Mouse (Mus musculus) midbrain, postnatal 0 days (tissue): Measurements from ENCODE around the gene Tyw5. TPM values are rescaled to one million over a fixed set of nuclear protein-coding genes. Genes with fewer than 3 reads are reported as not detected.
A peak's percentile ranks its signal among the peaks of the same experiment; 100 is the strongest.

Experiments used
- ATAC-seq: fragments of 200-750 bp; cut with Nextera tagmentation; 2 replicates; pipeline ENCODE4 v1.8.0; 2017; ENCODE audit warnings: moderate number of reproducible peaks, mild to moderate bottlenecking, moderate TSS enrichment, moderate library complexity; ENCODE audit not compliant: low FRiP score
- DNase-seq: peaks from one replicate; pipeline ENCODE4 v3.0.0-alpha.2; 2015; ENCODE audit warnings: low spot score
- H3K27ac ChIP-seq: fragments of 300-500 bp; sonication (generic); 2 replicates; pipeline ENCODE4 v1.5.1; 2014; ENCODE audit warnings: low read depth, mild to moderate bottlenecking, low read length, mixed read lengths
- H3K27me3 ChIP-seq: fragments of 300-500 bp; sonication (generic); 2 replicates; pipeline ENCODE4 v1.6.1; 2014; ENCODE audit warnings: low read length, control low read depth, mixed read lengths; ENCODE audit not compliant: insufficient read depth
- H3K36me3 ChIP-seq: fragments of 300-500 bp; sonication (generic); 2 replicates; pipeline ENCODE4 v1.6.1; 2014; ENCODE audit warnings: low read length, control low read depth, mixed read lengths; ENCODE audit not compliant: insufficient read depth
- H3K4me1 ChIP-seq: fragments of 300-500 bp; sonication (generic); 2 replicates; pipeline ENCODE4 v1.6.1; 2014; ENCODE audit warnings: mild to moderate bottlenecking, control low read depth, antibody characterized with exemption, low read length, mixed read lengths; ENCODE audit not compliant: insufficient read depth
- H3K4me2 ChIP-seq: fragments of 300-500 bp; sonication (generic); 2 replicates; pipeline ENCODE4 v1.6.1; 2014; ENCODE audit warnings: low read depth, mild to moderate bottlenecking, low read length, mixed read lengths; ENCODE audit not compliant: poor library complexity, severe bottlenecking
- H3K4me3 ChIP-seq: fragments of 300-500 bp; sonication (generic); 2 replicates; pipeline ENCODE4 v1.5.1; 2014; ENCODE audit warnings: low read depth, mild to moderate bottlenecking, low read length, moderate library complexity
- H3K9ac ChIP-seq: fragments of 300-500 bp; sonication (generic); replicated peaks from 2 replicates; pipeline ENCODE4 v1.6.1; 2014; ENCODE audit warnings: mild to moderate bottlenecking, low read length, moderate library complexity, mixed read lengths; ENCODE audit not compliant: poor library complexity, severe bottlenecking
- H3K9me3 ChIP-seq: fragments of 300-500 bp; sonication (generic); 2 replicates; pipeline ENCODE4 v1.6.1; 2016; ENCODE audit warnings: low read length, control low read depth
- CTCF ChIP-seq: IDR thresholded peaks from 2 replicates; pipeline ENCODE4 v1.5.1; 2016; ENCODE audit warnings: antibody characterized with exemption, mild to moderate bottlenecking
- WGBS: fragments of 180-500 bp; shearing (Covaris S2); extraction: QIAGEN DNeasy Blood & Tissue Kit; methylation state at CpG from one replicate; pipeline ENCODE4 v1.1.7; 2014; 5-methylcytosine and 5-hydroxymethylcytosine counted together
- polyA plus RNA-seq: library from polyadenylated mRNA; unstranded; fragments of >200 nt; fragmentation: Nextera tagmentation; extraction: Ambion mirVana; gene quantifications from 2 replicates; pipeline ENCODE4 v1.2.1, GENCODE M21; 2015
- total RNA-seq: library from RNA; depleted of rRNA; stranded (reverse); fragments of >200 nt; gene quantifications from 2 replicates; pipeline ENCODE4 v1.2.3, GENCODE M21; 2014

The Tyw5 gene
- total and polyA plus RNA-seq, 2 experiments from 2014 or later, result 17.9 to 30.4 TPM

DNA sequence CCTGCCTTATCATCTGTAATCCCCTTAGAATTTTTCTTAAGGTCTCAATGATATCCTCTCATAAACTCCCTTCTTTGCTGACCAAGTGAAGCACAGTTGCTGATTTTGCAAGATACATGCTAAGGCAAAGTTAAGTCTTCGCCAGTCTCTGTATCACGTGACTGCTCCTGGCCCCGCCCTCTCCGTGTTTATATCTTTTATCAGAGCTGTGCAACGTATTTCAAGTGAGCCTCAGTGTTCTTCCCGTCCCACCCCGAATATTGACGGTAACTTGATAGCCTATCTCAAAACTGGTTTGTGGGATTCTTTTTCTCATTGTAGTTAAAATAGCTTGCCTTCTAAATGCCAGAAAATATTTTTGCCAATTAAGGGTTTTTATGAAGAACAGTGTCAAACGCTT is 29.5 kb upstream of the Tyw5 start:
- DNase-seq (no peak), ATAC-seq (no peak)
- no peaks in the 10 kb centered on the region for H3K27me3 ChIP-seq
- no peak for TF ChIP-seq CTCF
- H3K36me3 ChIP-seq, result no peaks in the 10 kb centered on the region
- no peaks in the 10 kb centered on the region for H3K9me3 ChIP-seq
- peak overlapping the region; percentile 22; the same call in 1 of the 2 replicates for H3K4me3 ChIP-seq
- H3K4me1 ChIP-seq, result no peaks in the 10 kb centered on the region
- WGBS, result 56% methylated on average over 9 of the region's 9 CpGs
- H3K9ac ChIP-seq, result no peak overlapping the region
- peak overlapping the region; percentile 46 for H3K4me2 ChIP-seq
- H3K27ac ChIP-seq, result no peak overlapping the region

DNA sequence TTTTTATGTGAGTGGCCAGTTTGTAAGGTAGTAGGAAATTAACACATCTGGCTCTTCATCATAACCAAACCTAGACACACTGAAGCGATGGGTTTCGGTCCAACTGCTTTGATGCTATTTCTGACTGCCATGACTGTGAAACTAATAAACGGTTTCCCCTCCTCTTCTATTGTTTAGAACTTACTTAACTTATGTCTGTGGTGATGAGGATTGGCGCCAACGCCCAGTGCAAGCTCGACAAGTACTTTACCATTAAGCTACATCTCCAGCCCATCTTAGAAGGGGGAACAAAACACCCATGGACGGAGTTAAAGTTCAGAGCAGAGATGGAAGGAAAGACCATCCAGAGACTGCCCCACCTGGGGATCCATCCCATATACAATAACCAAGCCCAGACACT is 26.2 kb upstream of the Tyw5 start:
- Histone ChIP-seq H3K36me3 (no peaks in the 10 kb centered on the region), H3K9me3 (no peaks in the 10 kb centered on the region), H3K27me3 (no peaks in the 10 kb centered on the region), H3K4me2 (no peak overlapping the region), H3K27ac (no peak overlapping the region), H3K9ac (no peak overlapping the region), H3K4me1 (no peaks in the 10 kb centered on the region), H3K4me3 (no peak overlapping the region)
- TF ChIP-seq CTCF, result no peak
- WGBS, result 95% methylated on average over 7 of the region's 7 CpGs
- DNase-seq (no peak), ATAC-seq (no peak)

GRCm38 (mm10) chr1:57429786-57430483 is 23.0 kb upstream of the Tyw5 start:
- Histone ChIP-seq H3K27me3 (no peaks in the 10 kb centered on the region), H3K4me3 (no peak overlapping the region), H3K9me3 (no peaks in the 10 kb centered on the region), H3K4me2 (peak overlapping the region; percentile 32), H3K27ac (no peak overlapping the region), H3K9ac (no peak overlapping the region), H3K36me3 (no peaks in the 10 kb centered on the region), H3K4me1 (no peaks in the 10 kb centered on the region)
- ATAC-seq (no peak), DNase-seq (peak; percentile 77)
- peak; percentile 46 for TF ChIP-seq CTCF
- WGBS, result 3% methylated on average over 12 of the region's 12 CpGs

- H3K36me3 ChIP-seq, result no peaks in the 10 kb centered on the region
- peak; percentile 95 for DNase-seq
- 41% methylated on average over 16 of the region's 16 CpGs for WGBS
- H3K9me3 ChIP-seq, result no peaks in the 10 kb centered on the region
- ATAC-seq, result peak; percentile 81
- H3K27ac ChIP-seq, result no peak overlapping the region
- H3K9ac ChIP-seq, result no peak overlapping the region
- peak overlapping the region; percentile 2; the same call in 1 of the 2 replicates for H3K4me3 ChIP-seq
- peak; percentile 92 for TF ChIP-seq CTCF
- peak overlapping the region; percentile 36 for H3K4me2 ChIP-seq
- H3K4me1 ChIP-seq, result no peaks in the 10 kb centered on the region
- no peaks in the 10 kb centered on the region for H3K27me3 ChIP-seq
These were observed 21.7 kb upstream of the Tyw5 start for GRCm38 (mm10) chr1:57428368-57429308.

- DNase-seq (peak; percentile 88), ATAC-seq (peak; percentile 49; the same call in 1 of the 2 replicates)
- H3K27me3 ChIP-seq, result no peaks in the 10 kb centered on the region
- no peaks in the 10 kb centered on the region for H3K4me1 ChIP-seq
- no peaks in the 10 kb centered on the region for H3K36me3 ChIP-seq
- no peaks in the 10 kb centered on the region for H3K9me3 ChIP-seq
- H3K9ac ChIP-seq, result no peak overlapping the region
- H3K27ac ChIP-seq, result no peak overlapping the region
- no peak overlapping the region for H3K4me3 ChIP-seq
- H3K4me2 ChIP-seq, result no peak overlapping the region
- TF ChIP-seq CTCF, result peak; percentile 94
- 2% methylated on average over 1 of the region's 1 CpGs for WGBS
These were observed 16.8 kb upstream of the Tyw5 start for GRCm38 (mm10) chr1:57423696-57424095.

- Histone ChIP-seq H3K4me1 (peaks cover 5% of the 10 kb centered on the region), H3K36me3 (peaks cover 33% of the 10 kb centered on the region), H3K9me3 (no peaks in the 10 kb centered on the region), H3K27ac (no peak overlapping the region), H3K9ac (no peak overlapping the region), H3K27me3 (no peaks in the 10 kb centered on the region), H3K4me3 (no peak overlapping the region), H3K4me2 (no peak overlapping the region)
- WGBS, result 91% methylated on average over 2 of the region's 2 CpGs
- no peak for TF ChIP-seq CTCF
- ATAC-seq (no peak), DNase-seq (no peak)
These were observed 6.5 kb upstream of the Tyw5 start for GRCm38 (mm10) chr1:57413397-57413796.
